Mouse (Mus musculus): ENCODE measurements around the gene Ttc8. TPM values are rescaled to one million over a fixed set of nuclear protein-coding genes. Genes with fewer than 3 reads are reported as not detected.

Ttc8 gene
- polyA plus RNA-seq, 1 experiment from 2014 or later: 9.9 TPM

- H3K9me3 ChIP-seq (ENCODE audit: control insufficient read depth, low read length): no peaks in the 10 kb centered on the region
- no peak overlapping the region for H3K4me2 ChIP-seq (replicated peaks; ENCODE audit: low read depth)
- H3K36me3 ChIP-seq (ENCODE audit: control insufficient read depth, insufficient read depth, low read length): no peaks in the 10 kb centered on the region
- no peak overlapping the region for H3K9ac ChIP-seq (ENCODE audit: low read length)
- H3K27ac ChIP-seq (replicated peaks): no peak overlapping the region
- TF ChIP-seq CTCF (IDR thresholded peaks at IDR 0.05; ENCODE audit: low read depth): no peak
- no peak for TF ChIP-seq EP300 (optimal IDR thresholded peaks at IDR 0.05)
- ATAC-seq (ENCODE audit: low FRiP score, low TSS enrichment) (no peak), DNase-seq (ENCODE audit: low spot score) (no peak)
- H3K27me3 ChIP-seq (ENCODE audit: control insufficient read depth, insufficient read depth, low read length): no peaks in the 10 kb centered on the region
- WGBS: 65% methylated on average over 1 of the region's 1 CpGs
- H3K4me3 ChIP-seq (ENCODE audit: low read depth, low read length): no peak overlapping the region
- H3K4me1 ChIP-seq (replicated peaks; ENCODE audit: control insufficient read depth, insufficient read depth): no peaks in the 10 kb centered on the region
Observed at GRCm38 (mm10) chr12:98896761-98897160, 23.6 kb upstream of the Ttc8 start.

GRCm38 (mm10) chr12:98899676-98900075, 20.7 kb upstream of the Ttc8 start:
- H3K4me3 ChIP-seq (ENCODE audit: low read depth, low read length): no peak overlapping the region
- H3K4me1 ChIP-seq (replicated peaks; ENCODE audit: control insufficient read depth, insufficient read depth): no peaks in the 10 kb centered on the region
- H3K36me3 ChIP-seq (ENCODE audit: control insufficient read depth, insufficient read depth, low read length): no peaks in the 10 kb centered on the region
- TF ChIP-seq EP300 (optimal IDR thresholded peaks at IDR 0.05) (no peak), CTCF (IDR thresholded peaks at IDR 0.05; ENCODE audit: low read depth) (no peak)
- no peaks in the 10 kb centered on the region for H3K27me3 ChIP-seq (ENCODE audit: control insufficient read depth, insufficient read depth, low read length)
- ATAC-seq (ENCODE audit: low FRiP score, low TSS enrichment): no peak
- no peak overlapping the region for H3K9ac ChIP-seq (ENCODE audit: low read length)
- no peak overlapping the region for H3K4me2 ChIP-seq (replicated peaks; ENCODE audit: low read depth)
- no peak for DNase-seq (ENCODE audit: low spot score)
- WGBS: 79% methylated on average over 6 of the region's 6 CpGs
- H3K9me3 ChIP-seq (ENCODE audit: control insufficient read depth, low read length): no peaks in the 10 kb centered on the region
- no peak overlapping the region for H3K27ac ChIP-seq (replicated peaks)

- ATAC-seq (ENCODE audit: low FRiP score, low TSS enrichment): no peak
- Histone ChIP-seq H3K4me1 (replicated peaks; ENCODE audit: control insufficient read depth, insufficient read depth) (no peaks in the 10 kb centered on the region), H3K9me3 (ENCODE audit: control insufficient read depth, low read length) (no peaks in the 10 kb centered on the region), H3K27ac (replicated peaks) (no peak overlapping the region), H3K4me2 (replicated peaks; ENCODE audit: low read depth) (peak overlapping the region; percentile 97), H3K9ac (ENCODE audit: low read length) (peak overlapping the region; percentile 31; the same call in 1 of the 2 replicates), H3K4me3 (ENCODE audit: low read depth, low read length) (peak overlapping the region; percentile 79), H3K36me3 (ENCODE audit: control insufficient read depth, insufficient read depth, low read length) (no peaks in the 10 kb centered on the region), H3K27me3 (ENCODE audit: control insufficient read depth, insufficient read depth, low read length) (no peaks in the 10 kb centered on the region)
- 4% methylated on average over 31 of the region's 31 CpGs for WGBS
- TF ChIP-seq EP300 (optimal IDR thresholded peaks at IDR 0.05) (no peak), CTCF (IDR thresholded peaks at IDR 0.05; ENCODE audit: low read depth) (no peak)
- DNase-seq (ENCODE audit: low spot score): peak; percentile 32
Observed at GRCm38 (mm10) chr12:98900341-98900880, 20.0 kb upstream of the Ttc8 start.

- peak within 1 kb of the TSS; percentile 97 for H3K4me2 ChIP-seq (replicated peaks; ENCODE audit: low read depth)
- peak; percentile 34; the same call in 1 of the 2 replicates for TF ChIP-seq CTCF (IDR thresholded peaks at IDR 0.05; ENCODE audit: low read depth)
- TF ChIP-seq EP300 (optimal IDR thresholded peaks at IDR 0.05): no peak
- peak within 1 kb of the TSS; percentile 79 for H3K4me3 ChIP-seq (ENCODE audit: low read depth, low read length)
- H3K27ac ChIP-seq (replicated peaks): no peak within 1 kb of the TSS
- no peaks in the 10 kb centered on the region for H3K4me1 ChIP-seq (replicated peaks; ENCODE audit: control insufficient read depth, insufficient read depth)
- H3K36me3 ChIP-seq (ENCODE audit: control insufficient read depth, insufficient read depth, low read length): no peaks in the 10 kb centered on the region
- no peaks in the 10 kb centered on the region for H3K27me3 ChIP-seq (ENCODE audit: control insufficient read depth, insufficient read depth, low read length)
- H3K9ac ChIP-seq (ENCODE audit: low read length): peak within 1 kb of the TSS; percentile 58; the same call in 1 of the 2 replicates
- no peaks in the 10 kb centered on the region for H3K9me3 ChIP-seq (ENCODE audit: control insufficient read depth, low read length)
- whole genome bisulfite sequencing: under 1% methylated on average over 78 of the region's 101 CpGs
- peak; percentile 90 for DNase-seq (ENCODE audit: low spot score)
- peak; percentile 97 for ATAC-seq (ENCODE audit: low FRiP score, low TSS enrichment)
Observed at GRCm38 (mm10) chr12:98900881-98901801, 19.2 kb upstream of the Ttc8 start, which contains the start of gene Eml5. Eml5 (minus strand) TSS chr12:98901484.

- no peak overlapping the region for H3K27ac ChIP-seq (replicated peaks)
- WGBS: 71% methylated on average over 5 of the region's 5 CpGs
- ATAC-seq (ENCODE audit: low FRiP score, low TSS enrichment) (no peak), DNase-seq (ENCODE audit: low spot score) (no peak)
- no peak overlapping the region for H3K9ac ChIP-seq (ENCODE audit: low read length)
- H3K27me3 ChIP-seq (ENCODE audit: control insufficient read depth, insufficient read depth, low read length): no peaks in the 10 kb centered on the region
- H3K4me1 ChIP-seq (replicated peaks; ENCODE audit: control insufficient read depth, insufficient read depth): no peaks in the 10 kb centered on the region
- no peaks in the 10 kb centered on the region for H3K36me3 ChIP-seq (ENCODE audit: control insufficient read depth, insufficient read depth, low read length)
- no peak for TF ChIP-seq EP300 (optimal IDR thresholded peaks at IDR 0.05)
- TF ChIP-seq CTCF (IDR thresholded peaks at IDR 0.05; ENCODE audit: low read depth): no peak
- no peak overlapping the region for H3K4me3 ChIP-seq (ENCODE audit: low read depth, low read length)
- no peaks in the 10 kb centered on the region for H3K9me3 ChIP-seq (ENCODE audit: control insufficient read depth, low read length)
- no peak overlapping the region for H3K4me2 ChIP-seq (replicated peaks; ENCODE audit: low read depth)
Observed at GRCm38 (mm10) chr12:98905466-98905865, 14.9 kb upstream of the Ttc8 start.

- Histone ChIP-seq H3K4me2 (replicated peaks; ENCODE audit: low read depth) (no peak overlapping the region), H3K9ac (ENCODE audit: low read length) (no peak overlapping the region), H3K27ac (replicated peaks) (no peak overlapping the region), H3K9me3 (ENCODE audit: control insufficient read depth, low read length) (no peaks in the 10 kb centered on the region), H3K36me3 (ENCODE audit: control insufficient read depth, insufficient read depth, low read length) (no peaks in the 10 kb centered on the region), H3K4me3 (ENCODE audit: low read depth, low read length) (no peak overlapping the region), H3K4me1 (replicated peaks; ENCODE audit: control insufficient read depth, insufficient read depth) (no peaks in the 10 kb centered on the region), H3K27me3 (ENCODE audit: control insufficient read depth, insufficient read depth, low read length) (no peaks in the 10 kb centered on the region)
- DNase-seq (ENCODE audit: low spot score): no peak
- 40% methylated on average over 9 of the region's 9 CpGs for WGBS
- no peak for ATAC-seq (ENCODE audit: low FRiP score, low TSS enrichment)
- no peak for TF ChIP-seq CTCF (IDR thresholded peaks at IDR 0.05; ENCODE audit: low read depth)
- TF ChIP-seq EP300 (optimal IDR thresholded peaks at IDR 0.05): no peak
Observed at GRCm38 (mm10) chr12:98910096-98910495, 10.3 kb upstream of the Ttc8 start.

Data from stomach, postnatal 0 days (tissue).